Mouse (Mus musculus) heart, adult 18-20 months (tissue): Measurements from ENCODE around the gene Commd7. TPM values are rescaled to one million over a fixed set of nuclear protein-coding genes. Genes with fewer than 3 reads are reported as not detected.
A peak's percentile ranks its signal among the peaks of the same experiment; 100 is the strongest.

Source experiments
- DNase-seq, 2 experiments: peaks; one replicate each; pipeline ENCODE4 v3.0.0; 2021 to 2022; ENCODE audit warnings: mixed read lengths in 1 of 2
- total RNA-seq, 2 experiments: library from RNA; stranded (reverse); gene quantifications; 2 replicates each; pipeline ENCODE4 v1.2.3; 2021

The Commd7 gene
- total RNA-seq, 2 experiments from 2014 or later, result 15.3 to 15.8 TPM

DNA sequence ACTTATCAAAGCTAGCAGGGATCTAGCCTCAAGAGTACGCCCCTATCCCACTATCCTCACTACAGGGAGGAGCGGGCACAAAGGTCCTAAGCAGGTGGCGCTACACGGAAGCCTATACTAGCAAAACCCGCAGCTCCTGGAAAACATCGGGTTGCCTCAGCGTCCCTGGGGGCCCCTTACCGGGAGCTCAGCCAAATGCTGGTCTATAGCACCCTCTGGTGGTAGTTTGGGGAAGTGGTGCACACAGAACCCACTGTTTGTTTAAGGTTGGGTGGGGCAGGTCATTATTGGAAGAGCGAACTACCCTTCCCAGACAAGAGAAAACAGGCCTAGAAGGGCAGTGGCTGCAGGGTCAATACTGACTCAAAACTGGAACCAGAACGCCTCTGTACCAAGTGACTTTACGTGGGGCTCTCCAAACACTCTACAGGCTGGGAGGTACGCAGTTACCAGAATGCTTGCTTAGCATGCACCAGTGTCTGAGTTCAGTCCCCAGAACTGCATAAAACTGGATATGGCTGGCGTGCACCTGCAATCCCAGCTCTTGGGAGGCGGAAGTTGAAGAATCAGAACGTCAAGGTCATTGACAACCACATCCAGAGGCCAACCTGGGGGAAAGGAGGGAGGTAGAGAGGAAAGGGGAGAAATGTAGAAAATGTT, 45.9 kb downstream of the Commd7 start:
- peak; percentile 80 to 92 for DNase-seq

DNA sequence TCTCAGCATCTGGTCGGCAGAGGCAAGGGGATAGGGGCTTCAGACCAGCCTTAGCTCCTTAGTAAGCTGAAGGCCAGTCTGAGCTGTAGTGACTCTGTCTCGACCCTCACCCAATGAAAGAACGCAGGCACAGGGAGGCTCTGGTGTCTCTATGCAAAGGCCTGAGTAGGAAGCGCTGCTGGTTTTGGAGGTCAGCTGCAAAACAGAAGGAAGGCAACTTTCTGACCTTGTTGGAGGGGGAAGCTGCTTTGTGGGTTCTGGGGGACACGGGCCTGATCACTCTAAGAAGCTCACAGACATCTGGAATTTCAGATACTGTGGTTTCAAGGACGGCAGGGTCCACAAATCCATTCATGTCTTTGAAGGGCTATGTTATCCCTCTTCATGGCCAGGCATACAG, 46.6 kb downstream of the Commd7 start:
- DNase-seq, result no peak

DNA sequence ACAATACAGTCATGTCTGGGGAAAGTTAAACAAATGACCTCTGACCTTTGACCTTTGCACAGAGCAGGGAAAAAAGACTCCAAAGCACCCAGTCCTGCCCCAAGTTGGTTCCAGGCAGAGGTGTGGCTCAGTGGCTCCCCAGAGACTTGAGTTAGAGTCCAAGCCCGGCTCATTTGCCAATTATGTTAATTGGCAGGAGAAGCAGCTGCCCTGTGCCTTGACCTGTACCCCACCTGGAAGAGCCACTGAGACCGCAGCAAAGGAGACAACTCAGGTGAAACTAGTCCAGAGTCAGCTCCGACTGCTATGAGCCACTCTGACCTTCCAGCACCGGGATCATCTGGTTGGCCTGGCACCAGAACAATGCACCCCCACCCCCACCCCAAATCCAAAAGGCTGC, 48.2 kb downstream of the Commd7 start:
- DNase-seq, result no peak

DNA sequence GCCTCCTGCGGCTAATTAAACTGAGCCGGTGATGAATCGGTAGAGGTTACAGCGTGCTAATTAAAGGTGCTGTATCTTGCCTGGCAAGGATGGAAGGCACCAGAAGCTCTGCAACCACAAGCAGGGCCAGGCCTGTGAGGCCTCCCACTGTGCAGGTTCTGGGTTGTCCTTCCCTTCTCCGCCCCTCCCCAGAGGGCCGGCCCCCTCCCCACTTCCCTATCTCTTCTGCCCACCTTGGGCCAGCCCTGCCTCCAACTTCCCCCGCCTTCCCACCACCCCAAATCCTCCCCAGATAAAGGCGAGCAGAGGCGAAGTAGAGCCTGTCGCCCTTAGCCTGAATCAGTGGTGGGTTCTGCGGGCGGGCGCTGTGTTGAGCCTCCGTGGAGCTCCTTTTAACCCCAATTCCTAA, 48.9 kb downstream of the Commd7 start:
- DNase-seq, result no peak

DNA sequence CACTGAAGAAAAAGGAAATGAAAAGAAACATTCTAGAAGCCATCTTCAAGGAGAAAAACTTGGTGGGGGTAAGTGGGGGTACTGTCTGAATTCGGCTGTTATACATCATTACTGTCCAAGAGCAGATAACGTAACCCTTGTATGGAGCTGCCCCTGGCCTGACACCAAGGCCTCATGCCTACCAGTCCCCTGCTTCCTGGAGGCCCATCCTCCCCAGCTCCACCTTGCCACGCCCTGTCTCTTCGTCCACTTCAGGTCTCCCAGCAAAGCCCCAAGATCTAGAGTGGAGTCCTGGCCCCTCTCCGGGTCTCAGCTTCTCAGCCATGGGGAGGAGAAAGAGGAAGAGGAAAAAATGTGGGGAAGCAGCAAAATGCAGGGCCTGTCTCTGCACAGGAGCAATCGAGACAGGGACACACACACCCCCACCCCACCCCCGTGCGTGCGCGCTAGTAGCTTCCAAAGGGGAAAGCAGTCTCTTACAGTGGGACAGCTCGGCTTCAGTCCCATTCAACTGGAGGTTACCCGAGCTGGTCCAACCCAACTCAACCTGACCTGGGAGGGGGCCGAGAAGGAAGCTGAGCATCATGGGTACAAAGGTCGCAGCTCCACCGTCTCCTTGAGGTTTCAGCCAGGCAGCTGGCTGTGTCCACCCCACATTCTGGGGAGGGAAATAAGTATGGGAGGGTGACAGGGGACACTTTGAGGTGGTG, 49.5 kb downstream of the Commd7 start:
- no peak for DNase-seq

- no peak for DNase-seq
Observed at GRCm38 (mm10) chr2:153581416-153581815, 51.2 kb downstream of the Commd7 start.

GRCm38 (mm10) chr2:153580458-153580985, 52.1 kb downstream of the Commd7 start:
- DNase-seq, result no peak

DNA sequence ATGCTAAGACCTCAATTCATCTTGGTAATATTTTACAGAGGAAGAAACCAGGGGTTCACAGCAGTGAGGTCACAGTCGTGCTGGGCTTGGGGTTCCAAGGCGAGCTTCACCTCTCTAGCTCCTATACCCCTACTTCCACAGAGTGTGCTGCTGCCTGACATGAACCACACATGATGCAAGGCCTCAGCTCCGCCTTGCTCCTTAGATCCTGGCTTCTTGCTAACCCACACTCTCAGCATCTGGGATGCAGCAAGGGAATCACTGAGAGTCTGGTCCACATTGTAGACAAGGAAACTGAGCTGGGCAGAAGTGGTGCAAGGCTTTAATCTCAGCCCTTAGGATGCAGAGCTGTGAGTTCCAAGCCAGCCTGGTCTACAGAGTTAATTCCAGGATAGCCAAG, 52.5 kb downstream of the Commd7 start:
- DNase-seq, result no peak

- no peak for DNase-seq
Observed at GRCm38 (mm10) chr2:153577122-153577521, 55.5 kb downstream of the Commd7 start.

GRCm38 (mm10) chr2:153576150-153576549, 56.4 kb downstream of the Commd7 start:
- DNase-seq, result no peak

- DNase-seq, result no peak
Observed at GRCm38 (mm10) chr2:153575554-153575953, 57.0 kb downstream of the Commd7 start.

DNA sequence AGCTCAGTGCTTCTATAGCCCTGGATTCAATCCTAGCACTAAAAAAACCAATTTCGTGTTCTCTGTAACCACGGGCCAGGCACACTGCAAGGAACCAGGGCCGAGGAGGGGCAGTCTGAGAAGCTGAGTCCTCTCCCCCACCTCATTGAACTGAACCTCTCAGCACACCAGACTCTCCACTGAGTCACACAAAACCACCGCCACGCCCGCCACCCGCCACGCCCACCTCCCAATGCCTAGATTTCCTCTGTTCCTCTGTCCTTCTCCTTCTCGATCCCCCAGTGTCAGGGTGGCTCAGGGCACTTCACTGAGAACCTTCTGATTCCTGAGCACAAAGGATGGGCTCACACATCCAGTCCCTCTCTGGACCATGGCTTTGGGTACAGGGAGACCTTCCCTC, 59.5 kb downstream of the Commd7 start:
- no peak for DNase-seq

DNA sequence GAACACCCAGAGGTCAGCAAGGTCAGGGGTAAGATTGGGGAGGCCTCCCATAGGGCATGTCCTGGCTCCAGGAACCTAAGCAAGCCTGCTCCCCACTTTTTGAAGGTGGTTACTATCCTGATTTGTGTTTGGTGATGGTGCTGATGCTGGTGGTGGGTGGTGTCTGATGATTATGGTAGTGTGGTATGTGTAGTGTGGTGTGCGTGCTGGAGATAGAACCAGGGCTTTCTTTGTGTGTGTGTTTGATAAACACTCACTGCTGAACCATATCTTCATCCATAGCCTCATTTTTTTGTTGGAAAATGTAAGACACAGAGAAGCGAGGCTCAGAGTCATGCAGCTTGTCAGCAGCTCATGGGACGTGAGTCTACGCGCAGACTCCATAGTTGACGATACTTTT, 64.0 kb downstream of the Commd7 start:
- DNase-seq, result no peak

GRCm38 (mm10) chr2:153568013-153568412, 64.6 kb downstream of the Commd7 start:
- no peak for DNase-seq

Other genes with a start within 250 kb of the Commd7 start
- not detected for gene 4930404H24Rik, start 140.0 kb downstream of the Commd7 start, total RNA-seq
- gene Nol4l, start 102.8 kb downstream of the Commd7 start, total RNA-seq, result 1 to 10 TPM; 3.3 to 3.8 TPM
- 1 to 10 TPM in 1 of 2 experiments, under 1 TPM in 1; 0.57 to 1.1 TPM for gene Dnmt3b, start 16.7 kb upstream of the Commd7 start, total RNA-seq
- gene Dnmt3c, start 63.9 kb upstream of the Commd7 start, total RNA-seq, result not detected
- gene Mapre1, start 108.5 kb upstream of the Commd7 start, total RNA-seq, result 10 to 100 TPM; 49.6 to 50.9 TPM
- not detected for gene Efcab8, start 147.2 kb upstream of the Commd7 start, total RNA-seq
- gene Sun5, start 238.3 kb upstream of the Commd7 start, total RNA-seq, result not detected
- gene Bpifb2, start 242.3 kb upstream of the Commd7 start, total RNA-seq, result not detected